Mouse (Mus musculus): ENCODE data around the gene Tenm2. TPM values are rescaled to one million over a fixed set of nuclear protein-coding genes. Genes with fewer than 3 reads are reported as not detected.

Tenm2 gene
- polyA plus RNA-seq, 1 experiment: 0.32 TPM

- H3K27ac ChIP-seq (ENCODE audit: control insufficient read depth, insufficient read depth, low read depth, low read length): no peak overlapping the region
- no peak for TF ChIP-seq POLR2A (IDR thresholded peaks at IDR 0.05; ENCODE audit: control insufficient read depth, low read depth, low read length)
- TF ChIP-seq CTCF (IDR thresholded peaks at IDR 0.05; ENCODE audit: control insufficient read depth, insufficient read depth, insufficient replicate concordance, low read depth, low read length): no peak
- H3K4me3 ChIP-seq (ENCODE audit: control insufficient read depth, low read depth, low read length): no peak overlapping the region
- H3K36me3 ChIP-seq (ENCODE audit: control insufficient read depth, insufficient read depth, low read length): no peaks in the 10 kb centered on the region
- no peaks in the 10 kb centered on the region for H3K4me1 ChIP-seq (ENCODE audit: control insufficient read depth, insufficient read depth, low read length)
- no peaks in the 10 kb centered on the region for H3K27me3 ChIP-seq (ENCODE audit: control insufficient read depth, insufficient read depth, low read length)
These were observed 384.1 kb downstream of the Tenm2 start for GRCm38 (mm10) chr11:36851690-36852089.

DNA sequence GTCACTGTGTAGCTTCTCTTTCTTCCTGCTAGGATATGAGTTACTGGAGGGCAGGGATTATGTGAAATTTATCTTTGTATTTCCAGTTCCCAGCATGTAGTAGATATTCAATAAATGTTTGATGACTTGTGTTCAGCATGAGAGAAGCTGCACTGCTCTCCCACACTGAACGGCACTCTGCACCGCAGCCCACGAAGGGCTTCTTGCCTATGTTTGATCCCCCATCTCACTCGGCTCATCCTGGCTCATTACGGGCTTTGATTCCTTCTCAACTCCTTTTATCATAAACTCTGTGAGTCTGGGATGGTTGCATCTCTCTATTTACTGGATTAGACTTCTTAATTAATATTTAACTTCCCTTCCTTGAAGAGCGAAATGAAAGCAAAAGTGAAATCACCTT is 388.3 kb downstream of the Tenm2 start:
- H3K27me3 ChIP-seq (ENCODE audit: control insufficient read depth, insufficient read depth, low read length): no peaks in the 10 kb centered on the region
- H3K36me3 ChIP-seq (ENCODE audit: control insufficient read depth, insufficient read depth, low read length): no peaks in the 10 kb centered on the region
- TF ChIP-seq POLR2A (IDR thresholded peaks at IDR 0.05; ENCODE audit: control insufficient read depth, low read depth, low read length) (no peak), CTCF (IDR thresholded peaks at IDR 0.05; ENCODE audit: control insufficient read depth, insufficient read depth, insufficient replicate concordance, low read depth, low read length) (no peak)
- no peak overlapping the region for H3K4me3 ChIP-seq (ENCODE audit: control insufficient read depth, low read depth, low read length)
- H3K27ac ChIP-seq (ENCODE audit: control insufficient read depth, insufficient read depth, low read depth, low read length): no peak overlapping the region
- H3K4me1 ChIP-seq (ENCODE audit: control insufficient read depth, insufficient read depth, low read length): no peaks in the 10 kb centered on the region

- Histone ChIP-seq H3K27ac (ENCODE audit: control insufficient read depth, insufficient read depth, low read depth, low read length) (no peak overlapping the region), H3K36me3 (ENCODE audit: control insufficient read depth, insufficient read depth, low read length) (no peaks in the 10 kb centered on the region), H3K4me1 (ENCODE audit: control insufficient read depth, insufficient read depth, low read length) (no peaks in the 10 kb centered on the region), H3K4me3 (ENCODE audit: control insufficient read depth, low read depth, low read length) (no peak overlapping the region), H3K27me3 (ENCODE audit: control insufficient read depth, insufficient read depth, low read length) (no peaks in the 10 kb centered on the region)
- TF ChIP-seq CTCF (IDR thresholded peaks at IDR 0.05; ENCODE audit: control insufficient read depth, insufficient read depth, insufficient replicate concordance, low read depth, low read length) (no peak), POLR2A (IDR thresholded peaks at IDR 0.05; ENCODE audit: control insufficient read depth, low read depth, low read length) (no peak)
These were observed 402.9 kb downstream of the Tenm2 start for GRCm38 (mm10) chr11:36832855-36833254.

GRCm38 (mm10) chr11:36831511-36831910 is 404.3 kb downstream of the Tenm2 start:
- Histone ChIP-seq H3K27me3 (ENCODE audit: control insufficient read depth, insufficient read depth, low read length) (no peaks in the 10 kb centered on the region), H3K36me3 (ENCODE audit: control insufficient read depth, insufficient read depth, low read length) (no peaks in the 10 kb centered on the region), H3K4me1 (ENCODE audit: control insufficient read depth, insufficient read depth, low read length) (no peaks in the 10 kb centered on the region), H3K4me3 (ENCODE audit: control insufficient read depth, low read depth, low read length) (no peak overlapping the region), H3K27ac (ENCODE audit: control insufficient read depth, insufficient read depth, low read depth, low read length) (no peak overlapping the region)
- TF ChIP-seq CTCF (IDR thresholded peaks at IDR 0.05; ENCODE audit: control insufficient read depth, insufficient read depth, insufficient replicate concordance, low read depth, low read length): no peak
- no peak for TF ChIP-seq POLR2A (IDR thresholded peaks at IDR 0.05; ENCODE audit: control insufficient read depth, low read depth, low read length)

DNA sequence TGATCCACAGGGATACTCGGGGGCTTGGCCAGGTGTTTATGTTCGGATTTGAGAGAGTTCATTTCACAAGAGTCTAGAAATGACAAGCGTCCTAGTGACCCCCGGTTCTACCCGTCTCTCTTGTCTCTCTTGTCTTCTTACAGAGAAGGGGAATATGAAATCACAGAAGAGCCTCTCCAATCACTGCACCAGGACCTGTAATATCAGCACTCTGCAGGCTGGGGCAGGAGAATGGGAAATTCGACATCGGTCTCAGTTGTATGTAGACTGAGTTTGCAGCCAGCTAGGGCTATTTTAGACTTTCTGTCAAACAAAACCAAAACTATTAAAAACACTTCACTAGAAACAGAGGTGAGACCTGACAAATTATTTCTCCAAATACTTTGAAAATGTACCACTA is 411.1 kb downstream of the Tenm2 start:
- Histone ChIP-seq H3K27me3 (ENCODE audit: control insufficient read depth, insufficient read depth, low read length) (no peaks in the 10 kb centered on the region), H3K4me3 (ENCODE audit: control insufficient read depth, low read depth, low read length) (no peak overlapping the region), H3K36me3 (ENCODE audit: control insufficient read depth, insufficient read depth, low read length) (no peaks in the 10 kb centered on the region), H3K27ac (ENCODE audit: control insufficient read depth, insufficient read depth, low read depth, low read length) (no peak overlapping the region), H3K4me1 (ENCODE audit: control insufficient read depth, insufficient read depth, low read length) (no peaks in the 10 kb centered on the region)
- TF ChIP-seq CTCF (IDR thresholded peaks at IDR 0.05; ENCODE audit: control insufficient read depth, insufficient read depth, insufficient replicate concordance, low read depth, low read length) (no peak), POLR2A (IDR thresholded peaks at IDR 0.05; ENCODE audit: control insufficient read depth, low read depth, low read length) (no peak)

DNA sequence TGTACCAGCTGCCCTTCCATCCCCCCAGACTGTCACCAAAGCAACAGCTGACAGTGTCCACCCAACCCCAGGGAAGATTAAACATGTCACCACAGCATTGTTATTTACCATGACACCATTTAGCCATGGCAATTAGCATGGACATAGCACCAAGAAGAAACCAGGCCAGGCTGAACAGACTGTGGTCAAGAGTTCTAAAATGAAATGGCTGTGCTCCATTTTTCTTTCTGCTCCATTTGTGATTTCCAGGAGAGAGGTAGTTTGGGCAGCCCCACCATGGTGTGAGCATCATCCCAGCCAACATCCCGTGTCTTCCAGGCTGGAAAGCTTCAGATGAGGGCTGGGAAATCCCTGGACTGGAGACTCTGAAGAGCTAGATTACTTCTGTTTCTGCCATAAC is 431.1 kb downstream of the Tenm2 start:
- Histone ChIP-seq H3K27me3 (ENCODE audit: control insufficient read depth, insufficient read depth, low read length) (no peaks in the 10 kb centered on the region), H3K4me1 (ENCODE audit: control insufficient read depth, insufficient read depth, low read length) (no peaks in the 10 kb centered on the region), H3K36me3 (ENCODE audit: control insufficient read depth, insufficient read depth, low read length) (no peaks in the 10 kb centered on the region), H3K4me3 (ENCODE audit: control insufficient read depth, low read depth, low read length) (no peak overlapping the region), H3K27ac (ENCODE audit: control insufficient read depth, insufficient read depth, low read depth, low read length) (no peak overlapping the region)
- TF ChIP-seq POLR2A (IDR thresholded peaks at IDR 0.05; ENCODE audit: control insufficient read depth, low read depth, low read length) (no peak), CTCF (IDR thresholded peaks at IDR 0.05; ENCODE audit: control insufficient read depth, insufficient read depth, insufficient replicate concordance, low read depth, low read length) (no peak)

- H3K27ac ChIP-seq (ENCODE audit: control insufficient read depth, insufficient read depth, low read depth, low read length): no peak overlapping the region
- no peak overlapping the region for H3K4me3 ChIP-seq (ENCODE audit: control insufficient read depth, low read depth, low read length)
- TF ChIP-seq POLR2A (IDR thresholded peaks at IDR 0.05; ENCODE audit: control insufficient read depth, low read depth, low read length): no peak
- no peak for TF ChIP-seq CTCF (IDR thresholded peaks at IDR 0.05; ENCODE audit: control insufficient read depth, insufficient read depth, insufficient replicate concordance, low read depth, low read length)
- H3K27me3 ChIP-seq (ENCODE audit: control insufficient read depth, insufficient read depth, low read length): no peaks in the 10 kb centered on the region
- no peaks in the 10 kb centered on the region for H3K4me1 ChIP-seq (ENCODE audit: control insufficient read depth, insufficient read depth, low read length)
- no peaks in the 10 kb centered on the region for H3K36me3 ChIP-seq (ENCODE audit: control insufficient read depth, insufficient read depth, low read length)
These were observed 433.5 kb downstream of the Tenm2 start for GRCm38 (mm10) chr11:36802208-36802631.

DNA sequence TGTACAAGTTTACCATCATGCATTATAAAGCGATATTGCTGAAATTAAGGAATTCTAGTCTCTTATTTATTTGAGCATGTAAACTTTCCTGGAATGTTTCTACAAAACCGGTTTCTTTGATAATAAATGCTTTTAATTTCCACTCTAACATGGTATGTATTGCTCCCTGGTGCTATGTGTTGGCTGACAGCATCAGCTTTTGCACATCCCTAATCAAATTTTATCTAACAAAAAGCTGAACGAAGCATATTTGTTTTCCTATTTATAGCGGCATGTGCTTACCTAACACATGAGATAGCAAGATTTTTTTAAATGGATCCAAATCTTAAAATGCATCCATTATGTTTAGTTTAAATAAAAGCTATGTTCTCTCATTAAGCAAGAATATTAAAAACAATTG is 434.1 kb downstream of the Tenm2 start:
- H3K4me3 ChIP-seq (ENCODE audit: control insufficient read depth, low read depth, low read length): no peak overlapping the region
- H3K27ac ChIP-seq (ENCODE audit: control insufficient read depth, insufficient read depth, low read depth, low read length): no peak overlapping the region
- no peaks in the 10 kb centered on the region for H3K4me1 ChIP-seq (ENCODE audit: control insufficient read depth, insufficient read depth, low read length)
- TF ChIP-seq CTCF (IDR thresholded peaks at IDR 0.05; ENCODE audit: control insufficient read depth, insufficient read depth, insufficient replicate concordance, low read depth, low read length): no peak
- no peak for TF ChIP-seq POLR2A (IDR thresholded peaks at IDR 0.05; ENCODE audit: control insufficient read depth, low read depth, low read length)
- H3K27me3 ChIP-seq (ENCODE audit: control insufficient read depth, insufficient read depth, low read length): no peaks in the 10 kb centered on the region
- H3K36me3 ChIP-seq (ENCODE audit: control insufficient read depth, insufficient read depth, low read length): no peaks in the 10 kb centered on the region

Data from testis, adult 2 months (tissue).